Mouse (Mus musculus): ENCODE data around the gene Gpt2. TPM values are rescaled to one million over a fixed set of nuclear protein-coding genes. Genes with fewer than 3 reads are reported as not detected.

The Gpt2 gene
- polyA plus RNA-seq, 1 experiment from 2014 or later = 3.5 TPM

- Histone ChIP-seq H3K36me3 (ENCODE audit: control insufficient read depth, insufficient read depth) (no peaks in the 10 kb centered on the region), H3K4me1 (replicated peaks; ENCODE audit: control insufficient read depth, insufficient read depth, low read length) (no peaks in the 10 kb centered on the region), H3K9ac (ENCODE audit: low read depth, low read length) (no peak overlapping the region), H3K4me2 (replicated peaks; ENCODE audit: low read depth) (no peak overlapping the region), H3K27me3 (replicated peaks; ENCODE audit: control insufficient read depth, insufficient read depth, low read length) (no peaks in the 10 kb centered on the region), H3K27ac (ENCODE audit: low read depth, low read length) (no peak overlapping the region), H3K4me3 (ENCODE audit: low read depth, low read length) (no peak overlapping the region), H3K9me3 (ENCODE audit: control insufficient read depth) (no peaks in the 10 kb centered on the region)
- no peak for TF ChIP-seq CTCF (IDR thresholded peaks at IDR 0.05; ENCODE audit: low read depth)
- no peak for ATAC-seq
- WGBS = 84% methylated on average over 4 of the region's 4 CpGs
Observed at GRCm38 (mm10) chr8:85466056-85466455, 26.3 kb upstream of the Gpt2 start.

- no peaks in the 10 kb centered on the region for H3K36me3 ChIP-seq (ENCODE audit: control insufficient read depth, insufficient read depth)
- H3K27me3 ChIP-seq (replicated peaks; ENCODE audit: control insufficient read depth, insufficient read depth, low read length) = no peaks in the 10 kb centered on the region
- no peak overlapping the region for H3K4me3 ChIP-seq (ENCODE audit: low read depth, low read length)
- no peaks in the 10 kb centered on the region for H3K9me3 ChIP-seq (ENCODE audit: control insufficient read depth)
- WGBS = 74% methylated on average over 8 of the region's 8 CpGs
- H3K4me2 ChIP-seq (replicated peaks; ENCODE audit: low read depth) = no peak overlapping the region
- H3K9ac ChIP-seq (ENCODE audit: low read depth, low read length) = no peak overlapping the region
- TF ChIP-seq CTCF (IDR thresholded peaks at IDR 0.05; ENCODE audit: low read depth) = no peak
- no peak overlapping the region for H3K27ac ChIP-seq (ENCODE audit: low read depth, low read length)
- no peaks in the 10 kb centered on the region for H3K4me1 ChIP-seq (replicated peaks; ENCODE audit: control insufficient read depth, insufficient read depth, low read length)
- no peak for ATAC-seq
Observed at GRCm38 (mm10) chr8:85470753-85471152, 21.6 kb upstream of the Gpt2 start.

- no peaks in the 10 kb centered on the region for H3K4me1 ChIP-seq (replicated peaks; ENCODE audit: control insufficient read depth, insufficient read depth, low read length)
- no peaks in the 10 kb centered on the region for H3K27me3 ChIP-seq (replicated peaks; ENCODE audit: control insufficient read depth, insufficient read depth, low read length)
- 71% methylated on average over 6 of the region's 6 CpGs for WGBS
- no peaks in the 10 kb centered on the region for H3K36me3 ChIP-seq (ENCODE audit: control insufficient read depth, insufficient read depth)
- no peak overlapping the region for H3K4me3 ChIP-seq (ENCODE audit: low read depth, low read length)
- TF ChIP-seq CTCF (IDR thresholded peaks at IDR 0.05; ENCODE audit: low read depth) = no peak
- no peak overlapping the region for H3K27ac ChIP-seq (ENCODE audit: low read depth, low read length)
- no peak overlapping the region for H3K4me2 ChIP-seq (replicated peaks; ENCODE audit: low read depth)
- H3K9me3 ChIP-seq (ENCODE audit: control insufficient read depth) = no peaks in the 10 kb centered on the region
- no peak for ATAC-seq
- no peak overlapping the region for H3K9ac ChIP-seq (ENCODE audit: low read depth, low read length)
Observed at GRCm38 (mm10) chr8:85472800-85473199, 19.6 kb upstream of the Gpt2 start.

- Histone ChIP-seq H3K4me2 (replicated peaks; ENCODE audit: low read depth) (no peak overlapping the region), H3K9ac (ENCODE audit: low read depth, low read length) (no peak overlapping the region), H3K36me3 (ENCODE audit: control insufficient read depth, insufficient read depth) (no peaks in the 10 kb centered on the region), H3K27ac (ENCODE audit: low read depth, low read length) (no peak overlapping the region), H3K27me3 (replicated peaks; ENCODE audit: control insufficient read depth, insufficient read depth, low read length) (no peaks in the 10 kb centered on the region), H3K4me1 (replicated peaks; ENCODE audit: control insufficient read depth, insufficient read depth, low read length) (no peaks in the 10 kb centered on the region), H3K9me3 (ENCODE audit: control insufficient read depth) (no peaks in the 10 kb centered on the region), H3K4me3 (ENCODE audit: low read depth, low read length) (no peak overlapping the region)
- 57% methylated on average over 4 of the region's 4 CpGs for WGBS
- ATAC-seq = no peak
- TF ChIP-seq CTCF (IDR thresholded peaks at IDR 0.05; ENCODE audit: low read depth) = no peak
Observed at GRCm38 (mm10) chr8:85473246-85473645, 19.1 kb upstream of the Gpt2 start.

GRCm38 (mm10) chr8:85474924-85475323 lies 17.5 kb upstream of the Gpt2 start:
- ATAC-seq = no peak
- H3K27me3 ChIP-seq (replicated peaks; ENCODE audit: control insufficient read depth, insufficient read depth, low read length) = no peaks in the 10 kb centered on the region
- no peak overlapping the region for H3K27ac ChIP-seq (ENCODE audit: low read depth, low read length)
- H3K4me3 ChIP-seq (ENCODE audit: low read depth, low read length) = no peak overlapping the region
- 87% methylated on average over 3 of the region's 3 CpGs for WGBS
- H3K4me2 ChIP-seq (replicated peaks; ENCODE audit: low read depth) = no peak overlapping the region
- TF ChIP-seq CTCF (IDR thresholded peaks at IDR 0.05; ENCODE audit: low read depth) = no peak
- no peaks in the 10 kb centered on the region for H3K4me1 ChIP-seq (replicated peaks; ENCODE audit: control insufficient read depth, insufficient read depth, low read length)
- H3K9me3 ChIP-seq (ENCODE audit: control insufficient read depth) = no peaks in the 10 kb centered on the region
- H3K36me3 ChIP-seq (ENCODE audit: control insufficient read depth, insufficient read depth) = no peaks in the 10 kb centered on the region
- H3K9ac ChIP-seq (ENCODE audit: low read depth, low read length) = no peak overlapping the region

- Histone ChIP-seq H3K4me2 (replicated peaks; ENCODE audit: low read depth) (no peak overlapping the region), H3K36me3 (ENCODE audit: control insufficient read depth, insufficient read depth) (no peaks in the 10 kb centered on the region), H3K4me1 (replicated peaks; ENCODE audit: control insufficient read depth, insufficient read depth, low read length) (no peaks in the 10 kb centered on the region), H3K4me3 (ENCODE audit: low read depth, low read length) (no peak overlapping the region), H3K9me3 (ENCODE audit: control insufficient read depth) (no peaks in the 10 kb centered on the region), H3K27me3 (replicated peaks; ENCODE audit: control insufficient read depth, insufficient read depth, low read length) (no peaks in the 10 kb centered on the region), H3K27ac (ENCODE audit: low read depth, low read length) (no peak overlapping the region), H3K9ac (ENCODE audit: low read depth, low read length) (no peak overlapping the region)
- ATAC-seq = no peak
- WGBS = 40% methylated on average over 4 of the region's 4 CpGs
- TF ChIP-seq CTCF (IDR thresholded peaks at IDR 0.05; ENCODE audit: low read depth) = no peak
Observed at GRCm38 (mm10) chr8:85476970-85477545, 15.3 kb upstream of the Gpt2 start.

- Histone ChIP-seq H3K9me3 (ENCODE audit: control insufficient read depth) (no peaks in the 10 kb centered on the region), H3K27me3 (replicated peaks; ENCODE audit: control insufficient read depth, insufficient read depth, low read length) (no peaks in the 10 kb centered on the region), H3K4me1 (replicated peaks; ENCODE audit: control insufficient read depth, insufficient read depth, low read length) (no peaks in the 10 kb centered on the region), H3K27ac (ENCODE audit: low read depth, low read length) (no peak overlapping the region), H3K4me2 (replicated peaks; ENCODE audit: low read depth) (no peak overlapping the region), H3K4me3 (ENCODE audit: low read depth, low read length) (no peak overlapping the region), H3K36me3 (ENCODE audit: control insufficient read depth, insufficient read depth) (no peaks in the 10 kb centered on the region), H3K9ac (ENCODE audit: low read depth, low read length) (no peak overlapping the region)
- no peak for ATAC-seq
- 75% methylated on average over 2 of the region's 2 CpGs for WGBS
- no peak for TF ChIP-seq CTCF (IDR thresholded peaks at IDR 0.05; ENCODE audit: low read depth)
Observed at GRCm38 (mm10) chr8:85478397-85478796, 14.0 kb upstream of the Gpt2 start.
